Mouse (Mus musculus) embryo, embryonic 11.5 days (tissue): Measurements from ENCODE around the gene Slc29a1.
A peak's percentile ranks its signal among the peaks of the same experiment; 100 is the strongest.
"Not testable (repeated sequence)": the region's sequence is repeated elsewhere in the genome, so short reads cannot be mapped to it uniquely, and the experiment has no call there.

Experiments
- DNase-seq: peaks from one replicate; pipeline ENCODE4 v3.0.0-alpha.2; 2012; ENCODE audit warnings: low read depth, low spot score

Slc29a1 gene

GRCm38 (mm10) chr17:45599446-45600242 is at the start of gene Slc29a1:
Slc29a1 (minus strand) TSS chr17:45599606.
- DNase-seq, result no peak

GRCm38 (mm10) chr17:45644185-45644584 is 44.8 kb upstream of the Slc29a1 start:
- no peak for DNase-seq

GRCm38 (mm10) chr17:45642701-45643100 is 43.3 kb upstream of the Slc29a1 start:
- peak; percentile 30 for DNase-seq

GRCm38 (mm10) chr17:45641981-45642380 is 42.6 kb upstream of the Slc29a1 start:
- no peak for DNase-seq

GRCm38 (mm10) chr17:45638596-45639295 is 39.3 kb upstream of the Slc29a1 start:
- no peak for DNase-seq

- no peak for DNase-seq
These were observed 34.6 kb upstream of the Slc29a1 start for GRCm38 (mm10) chr17:45634033-45634432.

GRCm38 (mm10) chr17:45631940-45632339 is 32.5 kb upstream of the Slc29a1 start:
- no peak for DNase-seq

- no peak for DNase-seq
These were observed 31.6 kb upstream of the Slc29a1 start for GRCm38 (mm10) chr17:45630992-45631391.

- peak; percentile 45 for DNase-seq
These were observed 30.7 kb upstream of the Slc29a1 start for GRCm38 (mm10) chr17:45629861-45630694.

GRCm38 (mm10) chr17:45628885-45629855 is 29.8 kb upstream of the Slc29a1 start:
- no peak for DNase-seq

GRCm38 (mm10) chr17:45628160-45628559 is 28.8 kb upstream of the Slc29a1 start:
- no peak for DNase-seq

- DNase-seq, result peak; percentile 81
These were observed 27.2 kb upstream of the Slc29a1 start for GRCm38 (mm10) chr17:45626577-45627134.

GRCm38 (mm10) chr17:45623425-45623824 is 24.0 kb upstream of the Slc29a1 start:
- DNase-seq, result not testable (repeated sequence)

GRCm38 (mm10) chr17:45619386-45620256 is 20.2 kb upstream of the Slc29a1 start:
- no peak for DNase-seq

- DNase-seq, result no peak
These were observed 19.6 kb upstream of the Slc29a1 start for GRCm38 (mm10) chr17:45618941-45619385.

GRCm38 (mm10) chr17:45617655-45618054 is 18.2 kb upstream of the Slc29a1 start:
- DNase-seq, result no peak

GRCm38 (mm10) chr17:45616679-45617078 is 17.3 kb upstream of the Slc29a1 start:
- DNase-seq, result no peak

GRCm38 (mm10) chr17:45616046-45616650 is 16.7 kb upstream of the Slc29a1 start:
- no peak for DNase-seq

- no peak for DNase-seq
These were observed 13.5 kb upstream of the Slc29a1 start for GRCm38 (mm10) chr17:45612921-45613320.
